Mouse (Mus musculus) G1E (cell line): Measurements from ENCODE around the gene Ms4a12.

Source experiments
- CTCF ChIP-seq: IDR thresholded peaks from 2 replicates; pipeline ENCODE4 v1.5.1; 2012; ENCODE audit warnings: low read depth, low read length, inconsistent platforms, mixed read lengths
- GATA1 ChIP-seq: IDR thresholded peaks from 2 replicates; pipeline ENCODE4 v1.6.1; 2012; ENCODE audit warnings: borderline replicate concordance, low read length, inconsistent platforms, mixed read lengths
- GATA2 ChIP-seq: IDR thresholded peaks from 2 replicates; pipeline ENCODE4 v1.6.1; 2012; ENCODE audit warnings: low read depth, low read length, inconsistent platforms, borderline replicate concordance
- TAL1 ChIP-seq: conservative IDR thresholded peaks from 2 replicates; pipeline ENCODE4 v1.6.1; 2012; ENCODE audit warnings: low read depth, low read length, inconsistent platforms, mixed read lengths

GRCm38 (mm10) chr19:11235820-11236219 is 3.6 kb upstream of the Ms4a12 start:
- TF ChIP-seq CTCF, result no peak
- no peak for TF ChIP-seq GATA1
- no peak for TF ChIP-seq TAL1
- no peak for TF ChIP-seq GATA2
